Mouse (Mus musculus) kidney, adult 8-10 months (tissue): ENCODE data around the gene Nsun3.

Source experiments
- DNase-seq, 2 experiments: peaks; one replicate each; pipeline ENCODE4 v3.0.0; 2022

The Nsun3 gene

GRCm38 (mm10) chr16:62745875-62746274, 40.7 kb downstream of the Nsun3 start:
- no peak for DNase-seq

GRCm38 (mm10) chr16:62734359-62734758, 52.3 kb downstream of the Nsun3 start:
- no peak for DNase-seq

- no peak for DNase-seq
Measured at GRCm38 (mm10) chr16:62730291-62730690, 56.3 kb downstream of the Nsun3 start.

- DNase-seq, result no peak
Measured at GRCm38 (mm10) chr16:62729846-62730245, 56.8 kb downstream of the Nsun3 start.

- peak; percentile 53 to 54 for DNase-seq
Measured at GRCm38 (mm10) chr16:62718255-62718654, 68.4 kb downstream of the Nsun3 start.

GRCm38 (mm10) chr16:62690436-62690835, 96.2 kb downstream of the Nsun3 start:
- no peak for DNase-seq

- DNase-seq, result no peak
Measured at GRCm38 (mm10) chr16:62686073-62686472, 100.5 kb downstream of the Nsun3 start.

- DNase-seq, result no peak
Measured at GRCm38 (mm10) chr16:62685494-62685893, 101.1 kb downstream of the Nsun3 start.
